In the genomic region with DNA sequence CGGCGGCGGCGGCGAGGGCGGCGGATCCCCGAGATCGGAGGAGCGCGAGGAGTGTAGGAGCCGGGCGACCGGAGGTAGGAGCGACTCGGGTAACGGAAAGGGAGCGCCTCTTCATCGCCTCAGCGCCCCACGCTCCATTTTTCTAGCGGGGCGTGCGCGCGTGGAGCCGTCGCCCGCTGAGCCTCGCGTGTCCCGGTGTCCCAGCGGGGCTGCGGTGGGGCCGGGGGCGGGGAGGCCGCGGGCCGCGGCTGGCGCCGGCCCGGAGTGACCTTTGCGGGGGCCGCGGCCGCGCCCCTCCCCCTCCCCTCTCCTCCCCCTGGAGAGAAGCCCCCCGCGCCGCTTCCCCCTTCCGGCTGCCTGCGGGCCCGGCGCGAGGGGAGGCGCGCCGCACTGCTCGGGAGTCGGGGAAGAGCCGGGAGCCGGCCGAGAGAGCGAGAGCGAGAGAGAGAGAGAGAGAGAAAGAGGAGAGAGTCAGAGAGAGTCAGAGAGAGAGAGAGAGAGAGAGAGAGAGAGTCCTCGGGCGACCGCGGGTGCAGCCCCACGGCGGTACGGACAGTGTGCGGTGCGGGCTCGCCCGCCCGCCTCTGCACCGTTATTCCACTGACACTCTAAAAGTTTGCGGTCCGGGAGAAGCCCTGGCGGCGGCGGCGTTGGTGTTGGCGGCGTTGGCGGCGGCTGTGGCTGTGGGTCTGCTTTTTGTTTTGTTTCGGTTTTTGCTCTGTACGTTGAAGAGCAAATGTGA, we compare ENCODE assay signal across 7 mouse cellular contexts. TPM values are rescaled to one million over a fixed set of nuclear protein-coding genes. Genes with fewer than 3 reads are reported as not detected.
DNase-seq lines count a peak whose midpoint lies in the region.

No protein-coding gene starts in this region.

- peaks cover 14% of the 10 kb centered on the region for H3K36me3 ChIP-seq in midbrain, embryonic 10.5 days

- H3K27ac ChIP-seq in brown adipose tissue, adult 24 weeks (replicated peaks; ENCODE audit: low read depth, low read length), result peak overlapping the region; percentile 46; the same call in 1 of the 2 replicates
- peak overlapping the region; percentile 99 for H3K27ac ChIP-seq in midbrain, embryonic 10.5 days (replicated peaks)

- H3K4me3 ChIP-seq in brown adipose tissue, adult 24 weeks (ENCODE audit: insufficient read depth, low read depth, low read length), result peak overlapping the region; percentile 92
- peak overlapping the region; percentile 91 for H3K4me3 ChIP-seq in midbrain, embryonic 10.5 days

- H3K4me1 ChIP-seq in brown adipose tissue, adult 24 weeks (ENCODE audit: control insufficient read depth, insufficient read depth, insufficient read length, low read length), result 0 out of 2 replicates have a peak, but pooled peaks cover 2% of the 10 kb centered on the region
- H3K4me1 ChIP-seq in midbrain, embryonic 10.5 days, result peaks cover 18% of the 10 kb centered on the region

- WGBS in midbrain, embryonic 10.5 days, result under 1% methylated on average over 70 of the region's 91 CpGs

- H3K27me3 ChIP-seq in midbrain, embryonic 10.5 days (ENCODE audit: low read depth, poor library complexity, severe bottlenecking), result no peaks in the 10 kb centered on the region

- intact Hi-C loops in gastrocnemius, postnatal 14 days (cut with DNase I; ENCODE audit: low total_unique reads), result no loop called here

- DNase-seq in 3134 (ENCODE audit: extremely low read depth, insufficient read length, low spot score), result peak; percentile 69
- DNase-seq in 416B (ENCODE audit: low read depth), result peak; percentile 49
- peak; percentile 30 for DNase-seq in gastrocnemius, postnatal 14 days
- DNase-seq in kidney, postnatal 36 days, result peak; percentile 9 to 53
- peak; percentile 67 for DNase-seq in midbrain, embryonic 10.5 days (ENCODE audit: low spot score)
- DNase-seq in spleen, postnatal 36 days (ENCODE audit: low spot score in 2 of 2), result peak; percentile 19 to 27

- H3K9me3 ChIP-seq in midbrain, embryonic 10.5 days (replicated peaks), result no peaks in the 10 kb centered on the region

RNA-seq across cellular contexts. Expression of a gene that starts 0.5 kb away (rescaled TPM):
- polyA plus RNA-seq in brown adipose tissue, adult 24 weeks (2012; ENCODE audit: insufficient read depth, insufficient read length, missing spikeins), result 11.3 and 12.4 TPM in 2 replicates
- 10 to 100 TPM; 16.6 to 19.2 TPM for total RNA-seq in gastrocnemius, postnatal 14 days (2021)
- polyA plus RNA-seq in midbrain, embryonic 10.5 days (2016; fragmentation: Nextera tagmentation; extraction: Ambion mirVana), result 36.2 and 37.8 TPM in 2 replicates

RNA-seq across cellular contexts. Expression of a gene that starts 8.1 kb away (rescaled TPM):
- 47.5 and 52.3 TPM in 2 replicates for polyA plus RNA-seq in brown adipose tissue, adult 24 weeks (2012; ENCODE audit: insufficient read depth, insufficient read length, missing spikeins)
- total RNA-seq in gastrocnemius, postnatal 14 days (2021), result 10 to 100 TPM; 28.3 to 30.0 TPM
- 30.3 and 30.4 TPM in 2 replicates for polyA plus RNA-seq in midbrain, embryonic 10.5 days (2016; fragmentation: Nextera tagmentation; extraction: Ambion mirVana)

Comparison
In these comparisons a context has a peak if more than half of its experiments do, and no peak if none do; other contexts are left out.
1. Peak in every context shown above with its lines: DNase-seq, H3K4me3 ChIP-seq and H3K27ac ChIP-seq.